Mouse (Mus musculus) lung, embryonic 16.5 days (tissue): ENCODE results near the gene Haus7. TPM values are rescaled to one million over a fixed set of nuclear protein-coding genes. Genes with fewer than 3 reads are reported as not detected.

ENCODE experiments used
- ATAC-seq: fragments of 200-750 bp; cut with Nextera tagmentation; 2 replicates; pipeline ENCODE4 v1.8.0; 2017; ENCODE audit warnings: low read depth, mild to moderate bottlenecking, moderate library complexity
- H3K27ac ChIP-seq: fragments of 300-500 bp; sonication (generic); 2 replicates; pipeline ENCODE4 v1.5.1; 2014; ENCODE audit warnings: mild to moderate bottlenecking, control low read depth, low read length
- H3K27me3 ChIP-seq: fragments of 300-500 bp; sonication (generic); 2 replicates; pipeline ENCODE4 v1.6.1; 2014; ENCODE audit warnings: low read depth, low read length, mixed read lengths; ENCODE audit not compliant: control insufficient read depth, insufficient read depth
- H3K36me3 ChIP-seq: fragments of 300-500 bp; sonication (generic); 2 replicates; pipeline ENCODE4 v1.6.1; 2014; ENCODE audit warnings: low read length; ENCODE audit not compliant: control insufficient read depth, insufficient read depth
- H3K4me1 ChIP-seq: fragments of 300-500 bp; sonication (generic); replicated peaks from 2 replicates; pipeline ENCODE4 v1.6.1; 2014; ENCODE audit warnings: low read length, mixed read lengths; ENCODE audit not compliant: control insufficient read depth, insufficient read depth
- H3K4me2 ChIP-seq: fragments of 300-500 bp; sonication (generic); 2 replicates; pipeline ENCODE4 v1.6.1; 2014; ENCODE audit warnings: low read depth, low read length, control low read depth
- H3K4me3 ChIP-seq: fragments of 300-500 bp; sonication (generic); 2 replicates; pipeline ENCODE4 v1.5.1; 2014; ENCODE audit warnings: mild to moderate bottlenecking, low read length, control low read depth
- H3K9ac ChIP-seq: fragments of 300-500 bp; sonication (generic); 2 replicates; pipeline ENCODE4 v1.6.1; 2014; ENCODE audit warnings: low read length, control low read depth
- H3K9me3 ChIP-seq: fragments of 300-500 bp; sonication (generic); 2 replicates; pipeline ENCODE4 v1.6.1; 2016; ENCODE audit warnings: low read length; ENCODE audit not compliant: control insufficient read depth
- WGBS: fragments of 180-500 bp; shearing (Covaris S2); extraction: QIAGEN DNeasy Blood & Tissue Kit; methylation state at CpG from one replicate; pipeline ENCODE4 v1.1.7; 2014; 5-methylcytosine and 5-hydroxymethylcytosine counted together
- polyA plus RNA-seq: library from polyadenylated mRNA; unstranded; fragments of >200 nt; fragmentation: Nextera tagmentation; extraction: Ambion mirVana; gene quantifications from 2 replicates; pipeline ENCODE4 v1.2.1, GENCODE M21; 2015

Gene Haus7
- polyA plus RNA-seq, 1 experiment from 2014 or later, result 54.2 TPM

GRCm38 (mm10) chrX:73471764-73472163 lies 12.9 kb upstream of the Haus7 start:
- ATAC-seq, result no peak
- Histone ChIP-seq H3K36me3 (no peaks in the 10 kb centered on the region), H3K27me3 (no peaks in the 10 kb centered on the region), H3K4me3 (no peak overlapping the region), H3K9ac (no peak overlapping the region), H3K27ac (no peak overlapping the region), H3K4me2 (no peak overlapping the region), H3K4me1 (peaks cover 25% of the 10 kb centered on the region), H3K9me3 (no peaks in the 10 kb centered on the region)
- WGBS, result 83% methylated on average over 3 of the region's 3 CpGs

DNA sequence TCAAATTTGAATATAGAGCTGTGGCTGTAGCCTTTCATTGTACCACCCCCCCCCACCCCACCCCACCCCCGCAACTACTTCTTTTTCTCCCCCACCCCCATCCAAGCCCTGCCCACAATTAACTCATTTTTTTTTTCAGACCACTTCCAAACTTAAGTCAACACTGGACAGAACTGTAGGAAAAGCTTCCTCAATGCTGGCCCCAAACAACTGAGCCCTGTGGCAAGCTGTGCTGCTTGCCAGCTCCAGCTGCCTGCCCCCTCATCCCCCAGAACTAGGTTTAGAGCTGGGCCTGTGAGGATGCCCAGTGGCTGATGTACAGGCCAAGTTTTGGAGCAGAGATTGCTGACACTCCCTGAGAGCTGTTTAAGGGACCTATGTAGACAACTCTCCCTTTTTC lies 9.9 kb upstream of the Haus7 start:
- peak; percentile 8; the same call in 1 of the 2 replicates for ATAC-seq
- H3K27ac ChIP-seq, result peak overlapping the region; percentile 71
- H3K27me3 ChIP-seq, result no peaks in the 10 kb centered on the region
- H3K4me3 ChIP-seq, result no peak overlapping the region
- no peak overlapping the region for H3K4me2 ChIP-seq
- WGBS, result 38% methylated on average over 1 of the region's 1 CpGs
- no peaks in the 10 kb centered on the region for H3K9me3 ChIP-seq
- no peak overlapping the region; the same call in 1 of the 2 replicates for H3K9ac ChIP-seq
- peaks cover 14% of the 10 kb centered on the region for H3K4me1 ChIP-seq
- H3K36me3 ChIP-seq, result no peaks in the 10 kb centered on the region

GRCm38 (mm10) chrX:73468330-73468729 lies 9.5 kb upstream of the Haus7 start:
- Histone ChIP-seq H3K4me3 (no peak overlapping the region), H3K9ac (no peak overlapping the region), H3K27ac (peak overlapping the region; percentile 71), H3K4me2 (no peak overlapping the region), H3K36me3 (no peaks in the 10 kb centered on the region), H3K4me1 (peaks cover 14% of the 10 kb centered on the region), H3K27me3 (no peaks in the 10 kb centered on the region), H3K9me3 (no peaks in the 10 kb centered on the region)
- peak; percentile 67 for ATAC-seq
- WGBS, result 53% methylated on average over 3 of the region's 3 CpGs

DNA sequence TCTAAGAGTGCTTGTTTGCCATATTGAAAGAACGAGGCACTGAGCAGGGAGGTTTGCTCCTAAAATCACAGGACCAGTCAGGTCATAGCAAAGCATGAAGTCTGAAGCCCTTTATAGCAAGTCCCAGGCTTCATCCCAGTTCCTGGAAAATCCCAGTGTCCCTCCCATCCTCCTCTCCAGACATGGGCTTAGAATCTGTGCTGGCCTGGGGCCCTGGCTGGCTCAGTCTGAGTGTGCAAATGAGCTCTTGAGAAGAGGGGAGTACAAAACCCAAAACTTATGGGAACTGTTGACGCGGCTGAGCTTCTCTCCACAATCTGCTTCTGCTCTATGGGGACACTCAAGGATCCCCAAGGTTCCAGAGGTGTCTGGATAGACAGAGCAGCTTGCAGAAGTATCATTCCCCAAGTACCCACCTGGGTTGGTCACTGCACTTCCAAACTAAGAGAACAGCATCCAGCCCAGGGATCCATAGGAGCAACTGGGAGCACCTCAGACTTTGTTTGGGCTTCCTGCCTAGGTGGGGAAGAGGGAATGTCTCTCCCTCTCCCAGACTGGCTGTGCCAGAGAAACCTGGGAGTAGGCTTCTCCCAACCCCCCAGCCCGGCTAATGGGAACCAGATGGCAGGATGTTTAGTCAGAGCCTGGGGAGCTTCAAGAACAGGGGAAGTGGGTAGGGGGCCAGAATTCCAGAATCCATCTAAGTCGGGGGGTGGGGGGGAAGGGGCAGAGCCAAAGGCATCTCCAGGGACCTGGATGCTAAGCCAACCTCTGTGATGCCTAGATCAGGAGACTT lies 8.8 kb upstream of the Haus7 start:
- ATAC-seq, result peak; percentile 50; the same call in 1 of the 2 replicates

DNA sequence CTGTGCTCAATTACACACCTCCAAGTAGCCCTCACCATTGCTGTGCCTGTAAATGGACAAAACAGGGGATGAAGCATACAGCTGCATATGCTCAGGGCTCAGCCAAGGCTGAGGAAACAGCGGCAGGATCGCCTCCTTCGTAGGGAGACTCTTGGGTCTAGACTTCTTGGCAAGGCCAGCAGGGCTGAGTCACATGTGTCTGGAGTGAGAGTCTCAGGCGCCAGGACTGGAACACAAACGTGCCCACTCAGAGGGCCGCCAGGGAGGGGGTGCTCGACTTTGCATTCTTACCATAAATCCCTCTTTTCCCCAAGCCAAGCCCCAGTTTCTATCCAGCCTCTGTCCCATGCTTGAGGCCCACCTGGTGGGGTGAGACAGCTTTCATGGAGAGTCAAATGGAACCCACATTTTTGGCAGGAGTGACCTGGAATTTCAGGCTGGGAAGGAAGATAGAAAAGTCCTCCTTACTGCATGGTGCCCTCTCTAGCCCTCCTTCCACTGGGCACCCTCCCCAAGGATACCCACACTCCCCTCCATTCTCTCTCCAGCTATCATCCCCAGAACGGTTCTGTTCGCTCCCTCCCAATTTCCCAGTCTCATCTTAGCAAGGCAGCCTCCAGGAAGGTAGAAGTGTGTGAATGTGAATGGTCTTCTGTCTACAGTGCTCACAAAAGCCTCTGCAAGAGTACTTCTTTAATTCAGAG lies 6.8 kb upstream of the Haus7 start:
- H3K36me3 ChIP-seq, result no peaks in the 10 kb centered on the region
- no peak overlapping the region for H3K4me2 ChIP-seq
- no peaks in the 10 kb centered on the region for H3K9me3 ChIP-seq
- H3K4me3 ChIP-seq, result no peak overlapping the region
- ATAC-seq, result peak; percentile 88
- H3K27me3 ChIP-seq, result no peaks in the 10 kb centered on the region
- no peak overlapping the region for H3K9ac ChIP-seq
- H3K27ac ChIP-seq, result peak overlapping the region; percentile 85
- 32% methylated on average over 9 of the region's 9 CpGs for WGBS
- peaks cover 14% of the 10 kb centered on the region for H3K4me1 ChIP-seq

More for the DNA sequence above, 8.8 kb upstream of the Haus7 start:
- Histone ChIP-seq H3K27ac (peak overlapping the region; percentile 71), H3K4me1 (peaks cover 14% of the 10 kb centered on the region), H3K4me2 (no peak overlapping the region), H3K4me3 (no peak overlapping the region), H3K9me3 (no peaks in the 10 kb centered on the region), H3K36me3 (no peaks in the 10 kb centered on the region), H3K9ac (no peak overlapping the region), H3K27me3 (no peaks in the 10 kb centered on the region)
- 45% methylated on average over 5 of the region's 5 CpGs for WGBS

DNA sequence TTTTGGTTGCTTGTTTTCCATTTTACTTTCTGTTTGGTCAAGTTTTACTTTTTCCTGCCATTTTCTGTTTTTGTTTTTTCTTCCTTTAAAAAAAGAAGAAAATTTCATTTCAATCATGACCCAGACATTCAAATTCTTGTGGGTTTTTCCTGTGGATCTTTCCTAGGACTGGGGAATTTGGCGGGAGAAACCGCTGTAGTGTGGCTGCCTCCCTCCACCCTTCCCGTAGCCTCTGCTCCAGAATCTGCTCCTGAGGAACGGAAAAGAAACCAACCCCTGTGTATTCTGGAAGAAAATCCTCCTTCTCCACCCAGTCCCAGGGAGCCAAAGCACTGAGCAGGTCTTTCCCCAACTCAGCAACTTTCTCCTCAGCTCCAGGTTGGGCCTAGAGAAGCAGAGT lies 1.9 kb upstream of the Haus7 start:
- no peak overlapping the region for H3K4me3 ChIP-seq
- 72% methylated on average over 4 of the region's 4 CpGs for WGBS

DNA sequence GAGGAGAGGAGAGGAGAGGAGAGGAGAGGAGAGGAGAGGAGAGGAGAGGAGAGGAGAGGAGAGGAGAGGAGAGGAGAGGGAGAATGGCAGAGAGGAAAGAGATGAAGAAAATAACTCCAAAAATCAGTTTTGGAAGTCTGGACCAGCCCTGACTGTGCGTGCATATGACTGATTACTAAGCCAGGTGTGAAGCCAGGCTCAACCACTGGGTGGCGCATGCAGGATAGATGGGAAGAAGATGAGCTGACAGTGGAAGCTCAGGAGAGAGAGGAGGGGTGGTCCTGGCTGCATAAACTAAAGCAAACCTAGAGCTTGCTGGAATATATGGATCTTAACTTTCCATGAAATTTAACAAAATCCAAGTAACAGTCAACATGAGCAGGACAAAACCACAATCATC lies 6.9 kb downstream of the Haus7 start:
- H3K27ac ChIP-seq, result no peak overlapping the region
- H3K9ac ChIP-seq, result no peak overlapping the region
- WGBS, result 12% methylated on average over 2 of the region's 2 CpGs
- no peaks in the 10 kb centered on the region for H3K27me3 ChIP-seq
- H3K36me3 ChIP-seq, result no peaks in the 10 kb centered on the region
- no peaks in the 10 kb centered on the region for H3K9me3 ChIP-seq
- no peak overlapping the region for H3K4me3 ChIP-seq
- H3K4me2 ChIP-seq, result no peak overlapping the region
- no peak for ATAC-seq
- H3K4me1 ChIP-seq, result no peaks in the 10 kb centered on the region

More for the DNA sequence above, 1.9 kb upstream of the Haus7 start:
- Histone ChIP-seq H3K9ac (no peak overlapping the region), H3K27me3 (no peaks in the 10 kb centered on the region), H3K4me2 (no peak overlapping the region), H3K36me3 (no peaks in the 10 kb centered on the region), H3K4me1 (0 out of 2 replicates have a peak, but pooled peaks cover 3% of the 10 kb centered on the region), H3K27ac (no peak overlapping the region), H3K9me3 (no peaks in the 10 kb centered on the region)
- no peak for ATAC-seq

- Histone ChIP-seq H3K27me3 (no peaks in the 10 kb centered on the region), H3K27ac (no peak overlapping the region), H3K36me3 (no peaks in the 10 kb centered on the region; the same call in 1 of the 2 replicates), H3K4me3 (no peak overlapping the region), H3K9ac (no peak overlapping the region), H3K9me3 (no peaks in the 10 kb centered on the region), H3K4me1 (no peaks in the 10 kb centered on the region), H3K4me2 (no peak overlapping the region)
- no peak for ATAC-seq
- WGBS, result 51% methylated on average over 2 of the region's 2 CpGs
Measured at GRCm38 (mm10) chrX:73441428-73441827, 17.4 kb downstream of the Haus7 start.

GRCm38 (mm10) chrX:73435252-73435651 lies 23.6 kb downstream of the Haus7 start, which contains the start of gene Trex2:
Gene Trex2 (minus strand): TSS chrX:73435344.
- H3K27ac ChIP-seq, result no peak within 1 kb of the TSS
- no peaks in the 10 kb centered on the region for H3K9me3 ChIP-seq
- ATAC-seq, result no peak
- no peak within 1 kb of the TSS for H3K4me2 ChIP-seq
- H3K36me3 ChIP-seq, result no peaks in the 10 kb centered on the region
- no peak within 1 kb of the TSS for H3K9ac ChIP-seq
- 50% methylated on average over 11 of the region's 11 CpGs for WGBS
- H3K4me3 ChIP-seq, result no peak within 1 kb of the TSS
- no peaks in the 10 kb centered on the region for H3K4me1 ChIP-seq
- H3K27me3 ChIP-seq, result no peaks in the 10 kb centered on the region
